Mouse (Mus musculus): ENCODE measurements at regions not wholly inside any gene's neighbourhood (a gene's known extent, or its start where the extent isn't known, plus 50 kb on each side); places are given as distances from the start of the nearest gene placed in this dataset.

GRCm38 (mm10) chr13:6991714-6992113, 343.1 kb upstream of the Pfkp start:
- no peak for TF ChIP-seq CTCF (IDR thresholded peaks at IDR 0.05; ENCODE audit: control insufficient read depth, insufficient read depth, insufficient read length)
- TF ChIP-seq MYOD1 (IDR thresholded peaks at IDR 0.05; ENCODE audit: control insufficient read depth, insufficient read length, low read depth): no peak
- no peak for TF ChIP-seq USF1 (IDR thresholded peaks at IDR 0.05; ENCODE audit: low read depth)
- TF ChIP-seq CEBPB (IDR thresholded peaks at IDR 0.05; ENCODE audit: low read depth): no peak
- no peak for TF ChIP-seq FOSL1 (IDR thresholded peaks at IDR 0.05; ENCODE audit: insufficient read depth, low read length, poor library complexity, severe bottlenecking)
- no peak for TF ChIP-seq MAX (IDR thresholded peaks at IDR 0.05)

All from C2C12 (cell line).